Mouse (Mus musculus) midbrain, embryonic 14.5 days (tissue): ENCODE measurements around the gene Zfp879. TPM values are rescaled to one million over a fixed set of nuclear protein-coding genes. Genes with fewer than 3 reads are reported as not detected.

Source experiments
- ATAC-seq: fragments of 200-750 bp; cut with Nextera tagmentation; 2 replicates; pipeline ENCODE4 v1.8.0; 2017; ENCODE audit warnings: moderate number of reproducible peaks, moderate library complexity; ENCODE audit not compliant: low FRiP score, low TSS enrichment
- DNase-seq: peaks from one replicate; pipeline ENCODE4 v3.0.0-alpha.2; 2015
- H3K27ac ChIP-seq: fragments of 300-500 bp; sonication (generic); replicated peaks from 2 replicates; pipeline ENCODE4 v1.5.1; 2014; ENCODE audit warnings: mild to moderate bottlenecking, low read depth, low read length, moderate library complexity
- H3K27me3 ChIP-seq: fragments of 300-500 bp; sonication (generic); 2 replicates; pipeline ENCODE4 v1.6.1; 2014; ENCODE audit warnings: low read length, control low read depth, mixed read lengths; ENCODE audit not compliant: control insufficient read depth, insufficient read depth
- H3K36me3 ChIP-seq: fragments of 300-500 bp; sonication (generic); 2 replicates; pipeline ENCODE4 v1.6.1; 2014; ENCODE audit warnings: low read length, control low read depth; ENCODE audit not compliant: control insufficient read depth, insufficient read depth
- H3K4me1 ChIP-seq: fragments of 300-500 bp; sonication (generic); 2 replicates; pipeline ENCODE4 v1.6.1; 2014; ENCODE audit warnings: mild to moderate bottlenecking, antibody characterized with exemption, low read length, control low read depth; ENCODE audit not compliant: control insufficient read depth, insufficient read depth
- H3K4me2 ChIP-seq: fragments of 300-500 bp; sonication (generic); 2 replicates; pipeline ENCODE4 v1.6.1; 2014; ENCODE audit warnings: mild to moderate bottlenecking, low read length, moderate library complexity
- H3K4me3 ChIP-seq: fragments of 300-500 bp; sonication (generic); replicated peaks from 2 replicates; pipeline ENCODE4 v1.5.1; 2014; ENCODE audit warnings: low read depth, low read length
- H3K9ac ChIP-seq: fragments of 300-500 bp; sonication (generic); replicated peaks from 2 replicates; pipeline ENCODE4 v1.6.1; 2014; ENCODE audit warnings: mild to moderate bottlenecking, low read length, moderate library complexity
- H3K9me3 ChIP-seq: fragments of 300-500 bp; sonication (generic); 2 replicates; pipeline ENCODE4 v1.6.1; 2016; ENCODE audit warnings: low read length, control low read depth, mixed read lengths; ENCODE audit not compliant: control insufficient read depth
- WGBS: fragments of 180-500 bp; shearing (Covaris S2); extraction: QIAGEN DNeasy Blood & Tissue Kit; methylation state at CpG from one replicate; pipeline ENCODE4 v1.1.7; 2014; 5-methylcytosine and 5-hydroxymethylcytosine counted together
- polyA plus RNA-seq: library from polyadenylated mRNA; unstranded; fragments of >200 nt; fragmentation: Nextera tagmentation; extraction: Ambion mirVana; gene quantifications from 2 replicates; pipeline ENCODE4 v1.2.1, GENCODE M21; 2014

The Zfp879 gene
- polyA plus RNA-seq, 1 experiment from 2014 or later = 1.6 TPM

DNA sequence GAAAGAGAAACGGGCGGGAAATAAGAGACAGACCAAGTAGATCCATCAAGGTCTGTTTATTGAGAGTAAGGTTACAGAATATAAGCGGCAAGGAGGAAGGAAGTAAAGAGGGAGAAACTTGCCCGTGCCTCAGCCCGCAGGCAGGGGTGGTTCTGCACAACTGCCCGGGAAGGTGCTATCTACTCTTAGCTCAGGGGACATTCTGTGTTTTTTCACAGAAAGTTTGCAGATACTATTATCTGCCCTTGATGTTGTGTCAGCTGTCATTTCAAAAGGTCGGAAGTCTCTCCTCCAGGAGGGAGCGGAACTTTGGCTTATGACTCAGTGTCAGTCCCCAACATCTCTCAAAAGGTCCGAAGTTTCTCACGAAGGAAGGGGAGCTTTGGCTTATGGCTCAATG lies 8.0 kb upstream of the Zfp879 start:
- Histone ChIP-seq H3K36me3 (no peaks in the 10 kb centered on the region), H3K27ac (no peak overlapping the region), H3K4me3 (no peak overlapping the region), H3K27me3 (peaks cover 54% of the 10 kb centered on the region), H3K4me2 (no peak overlapping the region), H3K9ac (no peak overlapping the region), H3K9me3 (0 out of 2 replicates have a peak, but pooled peaks cover 4% of the 10 kb centered on the region), H3K4me1 (peaks cover 8% of the 10 kb centered on the region)
- DNase-seq (no peak), ATAC-seq (no peak)
- WGBS = 12% methylated on average over 10 of the region's 10 CpGs

DNA sequence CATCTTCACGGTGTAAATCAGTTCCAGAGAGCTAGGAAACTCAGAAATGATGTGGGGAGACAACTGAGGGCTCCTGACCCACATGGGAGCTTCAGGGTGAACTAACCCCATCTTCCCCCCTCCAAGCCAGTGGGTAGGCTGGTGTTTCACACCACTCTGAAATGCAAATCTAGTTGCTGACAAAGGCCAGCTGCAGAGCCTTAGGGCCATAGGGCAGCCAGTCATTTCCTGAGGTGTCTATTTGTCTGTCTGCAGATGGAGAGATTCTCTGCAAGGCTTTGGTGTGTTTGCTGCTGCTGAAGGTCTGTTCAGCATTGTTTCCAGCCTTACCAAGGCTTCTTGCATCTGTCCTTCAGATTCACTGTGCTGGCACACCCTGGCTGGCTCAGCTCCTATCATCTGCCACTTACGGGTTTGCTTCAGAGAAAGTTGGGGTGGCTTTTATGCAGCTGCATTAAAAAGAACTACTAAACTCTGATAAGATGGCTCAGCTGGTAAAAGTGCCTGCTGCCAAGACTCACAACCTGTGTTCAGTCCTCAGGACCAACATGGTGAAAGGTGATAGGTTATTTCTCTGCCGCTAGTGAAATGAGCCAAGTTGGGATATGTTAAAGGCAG lies 7.3 kb upstream of the Zfp879 start:
- Histone ChIP-seq H3K4me1 (peaks cover 8% of the 10 kb centered on the region), H3K36me3 (no peaks in the 10 kb centered on the region), H3K27ac (no peak overlapping the region), H3K4me2 (no peak overlapping the region), H3K27me3 (peaks cover 54% of the 10 kb centered on the region), H3K9me3 (0 out of 2 replicates have a peak, but pooled peaks cover 4% of the 10 kb centered on the region), H3K9ac (no peak overlapping the region), H3K4me3 (no peak overlapping the region)
- ATAC-seq = no peak
- WGBS = 37% methylated on average over 3 of the region's 3 CpGs
- DNase-seq = no peak

DNA sequence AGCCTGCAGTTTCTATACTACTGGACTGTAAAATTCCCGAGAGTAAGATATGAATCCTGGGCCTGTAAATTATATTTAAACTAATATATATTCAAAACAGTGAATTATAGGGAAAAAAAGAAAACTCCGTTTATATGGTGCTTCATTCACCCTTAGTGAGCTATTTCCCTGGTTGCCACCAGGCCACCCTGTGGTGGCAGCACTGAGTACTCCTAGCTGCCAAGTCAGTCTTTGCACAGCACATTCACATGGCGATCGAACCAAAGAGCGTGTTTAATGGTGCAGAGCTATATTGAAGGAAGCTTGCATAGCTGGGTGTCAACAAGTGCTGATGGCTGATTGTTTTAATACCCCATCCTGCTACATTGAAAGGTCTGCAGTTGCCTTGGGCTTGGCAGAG lies 5.7 kb upstream of the Zfp879 start:
- DNase-seq = peak; percentile 20
- Histone ChIP-seq H3K4me1 (peaks cover 8% of the 10 kb centered on the region), H3K4me2 (no peak overlapping the region), H3K9ac (no peak overlapping the region), H3K36me3 (no peaks in the 10 kb centered on the region), H3K27me3 (peaks cover 41% of the 10 kb centered on the region), H3K27ac (no peak overlapping the region), H3K9me3 (0 out of 2 replicates have a peak, but pooled peaks cover 4% of the 10 kb centered on the region), H3K4me3 (no peak overlapping the region)
- no peak for ATAC-seq
- 75% methylated on average over 5 of the region's 5 CpGs for WGBS

DNA sequence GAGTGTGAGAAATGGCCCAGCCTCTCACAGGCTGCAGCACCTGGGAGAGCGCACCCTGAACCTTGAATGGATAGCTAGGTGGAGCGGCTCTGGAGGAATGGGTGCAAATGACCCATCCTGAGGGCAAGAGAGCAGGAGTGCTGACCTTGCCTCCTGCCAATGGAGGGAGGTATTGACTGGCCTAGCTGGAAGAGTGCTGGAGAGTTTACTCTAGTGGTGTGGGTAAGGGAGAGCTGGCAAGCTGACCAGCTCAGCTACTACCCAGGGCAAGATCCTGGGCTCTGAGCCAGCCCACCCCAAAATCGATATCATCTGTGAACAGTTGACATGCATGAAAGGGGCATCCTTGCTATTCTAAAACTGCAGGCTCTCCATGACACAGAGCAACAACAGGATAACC lies 4.6 kb upstream of the Zfp879 start:
- peaks cover 30% of the 10 kb centered on the region for H3K27me3 ChIP-seq
- 93% methylated on average over 3 of the region's 3 CpGs for WGBS
- 0 out of 2 replicates have a peak, but pooled peaks cover 4% of the 10 kb centered on the region for H3K9me3 ChIP-seq
- DNase-seq (no peak), ATAC-seq (no peak)
- peaks cover 5% of the 10 kb centered on the region; the same call in 1 of the 2 replicates for H3K4me1 ChIP-seq
- no peak overlapping the region for H3K4me2 ChIP-seq
- no peak overlapping the region for H3K27ac ChIP-seq
- no peaks in the 10 kb centered on the region for H3K36me3 ChIP-seq
- no peak overlapping the region for H3K4me3 ChIP-seq
- H3K9ac ChIP-seq = no peak overlapping the region

DNA sequence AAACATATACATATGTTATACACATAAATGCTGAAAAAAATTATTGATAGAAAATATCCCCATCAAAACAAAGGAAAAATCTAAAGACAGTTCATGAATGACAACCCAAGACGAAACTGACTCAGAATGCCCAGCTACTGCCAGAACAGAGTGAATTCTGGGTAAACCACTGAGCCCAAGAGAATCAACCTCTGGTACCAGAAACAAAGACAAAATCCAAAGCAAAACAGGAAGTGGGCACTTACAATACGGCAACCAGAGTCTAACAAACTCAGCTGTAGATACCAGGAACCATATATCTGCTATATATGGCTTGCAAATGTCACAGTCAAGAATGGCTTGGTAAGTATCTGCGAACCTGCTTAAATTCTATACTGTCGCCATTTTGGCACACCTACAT lies 5.6 kb downstream of the Zfp879 start:
- Histone ChIP-seq H3K36me3 (peaks cover 10% of the 10 kb centered on the region; the same call in 1 of the 2 replicates), H3K4me3 (no peak overlapping the region), H3K27me3 (no peaks in the 10 kb centered on the region), H3K27ac (no peak overlapping the region), H3K9ac (no peak overlapping the region), H3K4me1 (peaks cover 3% of the 10 kb centered on the region), H3K4me2 (no peak overlapping the region), H3K9me3 (peaks cover 15% of the 10 kb centered on the region; the same call in 1 of the 2 replicates)
- WGBS = 92% methylated on average over 4 of the region's 4 CpGs
- DNase-seq (no peak), ATAC-seq (no peak)

DNA sequence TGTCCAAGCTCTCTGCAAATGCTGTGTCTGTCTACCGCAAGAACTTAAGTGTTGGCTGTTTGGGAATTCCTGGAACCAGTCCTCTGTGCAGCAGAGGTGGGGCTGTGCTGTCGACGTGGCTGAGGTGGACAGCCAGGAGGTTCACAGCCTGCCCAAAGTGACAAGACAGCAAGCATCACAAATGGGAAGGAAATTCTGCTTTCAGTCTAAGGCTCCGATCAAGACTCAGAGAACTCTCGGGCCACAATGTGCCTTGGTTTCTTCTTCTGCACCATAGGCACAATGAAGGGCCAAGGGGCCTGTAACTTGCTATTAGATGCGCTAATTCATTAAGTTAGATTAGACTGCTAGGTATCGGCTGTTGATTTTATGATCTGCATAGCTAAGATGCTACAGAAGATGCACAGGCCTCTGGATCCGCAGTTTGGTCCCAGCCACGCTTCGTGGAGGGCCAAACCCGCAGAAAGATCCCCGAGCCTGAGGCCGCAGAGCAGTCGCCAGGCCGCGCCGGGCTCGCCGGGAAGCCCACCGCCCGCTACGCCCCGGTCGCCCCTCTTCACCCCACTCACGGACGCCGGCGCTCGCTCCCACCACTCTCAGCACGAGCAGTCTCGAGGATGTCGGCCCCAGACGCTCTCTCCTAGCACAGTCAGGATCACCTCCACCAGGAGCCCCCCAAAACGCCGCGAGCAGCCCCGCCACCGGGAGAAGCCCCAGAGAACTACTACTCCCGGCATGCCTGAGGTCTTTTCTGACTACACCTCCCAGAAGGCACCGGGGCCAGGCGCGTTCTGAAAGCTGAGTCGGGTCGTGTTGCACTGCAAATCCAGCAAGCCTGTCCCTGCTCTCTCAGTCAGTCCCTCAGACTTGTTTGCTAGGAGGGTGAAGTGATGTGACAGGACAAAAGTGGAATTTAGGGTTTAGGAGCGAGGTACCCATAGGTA lies 14.1 kb downstream of the Zfp879 start, which contains the start of gene Zfp354c:
Zfp354c (minus strand) TSS at position 715 of the 944 bp plus-strand sequence.
- peaks cover 33% of the 10 kb centered on the region for H3K36me3 ChIP-seq
- no peaks in the 10 kb centered on the region for H3K27me3 ChIP-seq
- under 1% methylated on average over 45 of the region's 45 CpGs for WGBS
- H3K9me3 ChIP-seq = 0 out of 2 replicates have a peak, but pooled peaks cover 2% of the 10 kb centered on the region
- H3K4me2 ChIP-seq = peak within 1 kb of the TSS; percentile 87
- ATAC-seq (peak; percentile 93), DNase-seq (peak; percentile 94)
- H3K27ac ChIP-seq = peak within 1 kb of the TSS; percentile 80
- H3K4me1 ChIP-seq = peaks cover 11% of the 10 kb centered on the region; the same call in 1 of the 2 replicates
- H3K9ac ChIP-seq = peak within 1 kb of the TSS; percentile 92
- H3K4me3 ChIP-seq = peak within 1 kb of the TSS; percentile 87

DNA sequence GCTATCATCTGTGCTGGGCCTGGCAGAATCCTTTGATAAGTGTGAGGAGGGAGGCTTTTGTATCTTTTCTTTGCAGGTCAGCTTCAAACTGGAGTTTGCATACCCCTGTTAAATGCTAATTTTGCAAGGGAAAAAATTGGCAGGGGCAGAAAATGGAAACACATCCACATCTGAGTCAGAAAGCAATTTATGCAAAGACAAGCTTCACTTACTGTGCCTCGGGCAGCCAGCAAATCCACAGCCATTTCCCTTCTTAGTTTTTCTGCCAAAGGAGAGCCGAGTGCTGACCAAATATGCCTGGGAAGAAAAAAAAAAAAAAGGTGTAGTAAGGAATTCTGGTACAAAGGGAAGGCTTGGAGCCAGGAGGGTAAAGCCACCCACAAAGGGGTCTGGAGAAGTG lies 15.1 kb downstream of the Zfp879 start:
- H3K9me3 ChIP-seq = no peaks in the 10 kb centered on the region
- H3K27ac ChIP-seq = no peak overlapping the region
- peaks cover 42% of the 10 kb centered on the region for H3K36me3 ChIP-seq
- DNase-seq = no peak
- 48% methylated on average over 2 of the region's 2 CpGs for WGBS
- H3K9ac ChIP-seq = peak overlapping the region; percentile 92
- H3K27me3 ChIP-seq = no peaks in the 10 kb centered on the region
- no peak for ATAC-seq
- H3K4me3 ChIP-seq = peak overlapping the region; percentile 87
- H3K4me2 ChIP-seq = peak overlapping the region; percentile 87
- H3K4me1 ChIP-seq = peaks cover 11% of the 10 kb centered on the region; the same call in 1 of the 2 replicates

DNA sequence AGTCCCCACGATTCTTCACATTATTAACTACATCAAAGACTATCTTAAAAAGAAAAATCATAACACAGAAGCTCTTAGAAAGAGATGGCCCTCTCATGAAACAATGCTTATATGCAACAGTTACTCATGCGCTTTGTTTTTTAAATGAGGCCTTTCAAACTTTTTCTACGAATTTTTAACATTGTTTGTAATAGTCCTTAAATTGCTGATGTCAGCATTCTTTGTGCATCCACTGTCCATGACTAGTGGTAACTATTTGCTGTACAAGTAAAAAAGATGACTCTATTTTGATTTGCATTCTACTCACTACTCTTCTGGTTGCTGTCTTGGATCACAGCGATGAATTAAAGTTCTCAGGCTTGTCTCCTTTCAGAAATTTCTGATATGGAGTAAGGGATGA lies 27.1 kb downstream of the Zfp879 start:
- WGBS = 98% methylated on average over 4 of the region's 4 CpGs
- Histone ChIP-seq H3K4me1 (no peaks in the 10 kb centered on the region), H3K4me3 (no peak overlapping the region), H3K36me3 (peaks cover 94% of the 10 kb centered on the region), H3K9me3 (peaks cover 66% of the 10 kb centered on the region), H3K9ac (no peak overlapping the region), H3K4me2 (no peak overlapping the region), H3K27ac (no peak overlapping the region), H3K27me3 (no peaks in the 10 kb centered on the region)
- ATAC-seq (no peak), DNase-seq (no peak)
